9 mouse cellular contexts compared by ENCODE assay signal in the genomic region with DNA sequence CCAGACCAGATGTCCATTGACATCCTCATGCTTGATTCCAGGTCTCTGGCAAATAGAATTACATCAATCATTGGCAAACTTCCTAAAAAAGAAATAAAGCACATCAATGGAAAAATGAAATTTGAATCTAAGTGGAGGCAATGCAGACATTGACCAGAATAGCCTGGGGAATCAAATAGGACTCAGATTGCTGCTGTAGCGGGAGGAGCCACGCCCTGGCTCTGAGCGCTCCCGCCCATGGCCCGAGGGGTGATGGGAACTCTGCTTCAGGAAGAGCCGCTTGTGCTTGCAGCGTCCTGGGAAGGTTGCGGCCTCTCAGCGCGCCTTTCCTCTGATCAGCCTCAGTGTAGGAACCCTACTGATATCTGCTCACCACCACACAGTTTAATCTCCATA. TPM values are rescaled to one million over a fixed set of nuclear protein-coding genes. Genes with fewer than 3 reads are reported as not detected.
DNase-seq lines count a peak whose midpoint lies in the region; ATAC-seq and TF ChIP-seq lines count a peak whose summit lies in the region.
"Had no signal": no experiment of that assay in that cellular context is flagged by ENCODE, and none has a peak within 500 bp of the region (broad histone marks: within the 10 kb centered on the region; RNA-seq: fewer than 3 reads in every experiment).

No protein-coding gene starts in this region.

- no peaks in the 10 kb centered on the region for H3K9me3 ChIP-seq in hindbrain, postnatal 0 days (ENCODE audit: low read length)
- no peaks in the 10 kb centered on the region for H3K9me3 ChIP-seq in liver, embryonic 13.5 days (replicated peaks)
- no peaks in the 10 kb centered on the region for H3K9me3 ChIP-seq in neural tube, embryonic 15.5 days (replicated peaks)

- peak overlapping the region; percentile 24; the same call in 1 of the 2 replicates for H3K27ac ChIP-seq in brown adipose tissue, adult 24 weeks (replicated peaks; ENCODE audit: low read depth, low read length)
- no peak overlapping the region for H3K27ac ChIP-seq in hindbrain, postnatal 0 days
- H3K27ac ChIP-seq in liver, embryonic 13.5 days: no peak overlapping the region
- H3K27ac ChIP-seq in neural tube, embryonic 15.5 days (replicated peaks): no peak overlapping the region

- H3K4me1 ChIP-seq in brown adipose tissue, adult 24 weeks (ENCODE audit: control insufficient read depth, insufficient read depth, insufficient read length, low read length): no peaks in the 10 kb centered on the region
- 0 out of 2 replicates have a peak, but pooled peaks cover 6% of the 10 kb centered on the region for H3K4me1 ChIP-seq in hindbrain, postnatal 0 days (ENCODE audit: insufficient read depth, low read length)
- H3K4me1 ChIP-seq in liver, embryonic 13.5 days (replicated peaks): peaks cover 3% of the 10 kb centered on the region; the same call in 1 of the 2 replicates
- H3K4me1 ChIP-seq in neural tube, embryonic 15.5 days: peaks cover 19% of the 10 kb centered on the region
- H3K4me1 ChIP-seq: megakaryocyte, embryonic 14.5 days had no signal

- H3K4me2 ChIP-seq in hindbrain, postnatal 0 days (ENCODE audit: low read depth, low read length): peak overlapping the region; percentile 25
- H3K4me2 ChIP-seq in liver, embryonic 13.5 days: peak overlapping the region; percentile 19; the same call in 1 of the 2 replicates
- peak overlapping the region; percentile 46 for H3K4me2 ChIP-seq in neural tube, embryonic 15.5 days

- no peaks in the 10 kb centered on the region for H3K27me3 ChIP-seq in hindbrain, postnatal 0 days (ENCODE audit: insufficient read depth, low read length)
- no peaks in the 10 kb centered on the region for H3K27me3 ChIP-seq in liver, embryonic 13.5 days
- H3K27me3 ChIP-seq in neural tube, embryonic 15.5 days (replicated peaks): no peaks in the 10 kb centered on the region

- no peak for ATAC-seq in hindbrain, postnatal 0 days
- no peak for ATAC-seq in liver, embryonic 13.5 days (ENCODE audit: low read depth)
- ATAC-seq in neural tube, embryonic 15.5 days (ENCODE audit: low FRiP score): no peak

- no peak overlapping the region for H3K9ac ChIP-seq in hindbrain, postnatal 0 days (replicated peaks; ENCODE audit: low read length)
- no peak overlapping the region for H3K9ac ChIP-seq in liver, embryonic 13.5 days
- no peak overlapping the region for H3K9ac ChIP-seq in neural tube, embryonic 15.5 days (replicated peaks)

- peak overlapping the region; percentile 41; the same call in 1 of the 2 replicates for H3K4me3 ChIP-seq in brown adipose tissue, adult 24 weeks (ENCODE audit: insufficient read depth, low read depth, low read length)
- no peak overlapping the region for H3K4me3 ChIP-seq in hindbrain, postnatal 0 days (ENCODE audit: low read length)
- H3K4me3 ChIP-seq in liver, embryonic 13.5 days (replicated peaks): no peak overlapping the region
- H3K4me3 ChIP-seq in neural tube, embryonic 15.5 days (replicated peaks): no peak overlapping the region
- H3K4me3 ChIP-seq: megakaryocyte, embryonic 14.5 days had no signal

- no peak for TF ChIP-seq CTCF in hindbrain, postnatal 0 days (IDR thresholded peaks at IDR 0.05; ENCODE audit: low read depth)

- intact Hi-C loops in gastrocnemius, postnatal 14 days (cut with DNase I; ENCODE audit: low total_unique reads): no loop called here
- intact Hi-C loops in left cerebral cortex, postnatal 14 days (cut with DNase I): no loop called here

- DNase-seq in gastrocnemius, postnatal 14 days: peak; percentile 64
- peak; percentile 5 for DNase-seq in hindbrain, postnatal 0 days (ENCODE audit: low spot score)
- no peak for DNase-seq in liver, embryonic 13.5 days
- DNase-seq in cerebellum, adult 11-12 months: no peak
- no peak for DNase-seq in left cerebral cortex, postnatal 14 days (ENCODE audit: low spot score in 2 of 2)
- no peak for DNase-seq in ovary, postnatal 36 days (ENCODE audit: low spot score)

- WGBS in hindbrain, postnatal 0 days: 26% methylated on average over 10 of the region's 10 CpGs
- 32% methylated on average over 10 of the region's 10 CpGs for WGBS in liver, embryonic 13.5 days (ENCODE audit: insufficient replicate concordance)
- WGBS in neural tube, embryonic 15.5 days: 46% methylated on average over 10 of the region's 10 CpGs

- no peaks in the 10 kb centered on the region for H3K36me3 ChIP-seq in hindbrain, postnatal 0 days (ENCODE audit: insufficient read depth, low read length)
- H3K36me3 ChIP-seq in liver, embryonic 13.5 days: no peaks in the 10 kb centered on the region
- no peaks in the 10 kb centered on the region for H3K36me3 ChIP-seq in neural tube, embryonic 15.5 days

RNA-seq across cellular contexts. Expression of a gene that starts 12.7 kb away (rescaled TPM):
- polyA plus RNA-seq in brown adipose tissue, adult 24 weeks (2012; ENCODE audit: insufficient read depth, insufficient read length, missing spikeins): not detected in 2 replicates
- not detected for total RNA-seq in gastrocnemius, postnatal 14 days (2021)
- total RNA-seq in hindbrain, postnatal 0 days (2014; rRNA removed): 0.29 and 0.99 TPM in 2 replicates
- 0.21 and 0.36 TPM in 2 replicates for polyA plus RNA-seq in hindbrain, postnatal 0 days (2015; fragmentation: Nextera tagmentation; extraction: Ambion mirVana)
- polyA plus RNA-seq in liver, embryonic 13.5 days (2015; fragmentation: Nextera tagmentation; extraction: Ambion mirVana): not detected in 2 replicates
- polyA plus RNA-seq in neural tube, embryonic 15.5 days (2015; fragmentation: Nextera tagmentation; extraction: Ambion mirVana): 0.08 TPM in 1 of 2 replicates, not detected in the other
- total RNA-seq in left cerebral cortex, postnatal 14 days (2021): under 1 TPM; 0.11 to 0.24 TPM

Comparison
In these comparisons a context has a peak if more than half of its experiments do, and no peak if none do; other contexts are left out.
1. DNase-seq: peak in gastrocnemius, postnatal 14 days (single experiment) and hindbrain, postnatal 0 days (single experiment); none in liver, embryonic 13.5 days (single experiment), cerebellum, adult 11-12 months (single experiment), left cerebral cortex, postnatal 14 days (0 of 2) and ovary, postnatal 36 days (single experiment).
2. Peak in every context shown above with its lines, with median percentiles within 50 percentile points of each other: H3K4me2 ChIP-seq.